Mouse (Mus musculus): Measurements from ENCODE around the gene Dynll1. TPM values are rescaled to one million over a fixed set of nuclear protein-coding genes. Genes with fewer than 3 reads are reported as not detected.
A peak's percentile ranks its signal among the peaks of the same experiment; 100 is the strongest.

Gene Dynll1
- total and polyA plus RNA-seq, 3 experiments, result 561 to 740 (median 736) TPM

DNA sequence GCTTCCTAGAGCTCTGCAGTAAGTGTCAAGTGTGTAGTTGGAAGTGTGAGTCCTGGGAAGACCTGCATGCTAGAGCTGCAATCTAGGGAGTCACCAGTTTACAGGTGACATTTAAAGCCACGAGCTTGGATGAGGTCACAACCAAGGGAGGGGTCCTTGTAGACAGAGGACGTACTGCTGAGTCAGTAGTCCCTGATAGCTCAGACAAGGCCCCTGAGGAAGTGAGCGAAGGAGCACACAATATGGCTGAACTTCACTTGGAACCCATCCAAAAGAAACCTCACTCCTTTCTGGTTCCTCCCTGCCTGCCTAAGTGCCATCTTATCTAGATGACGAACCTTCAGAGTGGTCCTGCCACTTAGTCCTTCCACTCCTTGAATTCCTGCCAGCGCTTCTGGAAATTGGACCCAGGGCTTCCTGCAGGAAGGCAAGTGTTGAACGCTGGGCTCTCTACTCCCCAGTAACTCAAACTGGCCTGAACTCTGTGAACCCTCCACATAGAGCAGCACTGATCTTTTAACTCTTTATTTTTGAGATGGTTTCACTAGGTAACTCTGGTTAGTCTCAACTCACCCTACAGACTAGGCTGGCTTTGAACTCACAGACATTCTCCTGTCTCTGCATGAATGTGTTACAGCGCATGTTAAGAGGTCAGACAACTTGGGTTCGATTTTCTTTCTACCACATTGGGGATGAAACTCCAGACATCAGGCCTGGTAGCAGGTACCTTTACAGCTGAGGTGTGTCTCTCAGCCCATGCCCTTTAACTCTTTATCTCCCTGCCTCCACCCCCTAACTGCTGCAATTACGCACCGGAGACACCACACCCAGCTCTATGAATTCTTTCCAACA lies 12.2 kb upstream of the Dynll1 start:
- Histone ChIP-seq H3K36me3 (ENCODE audit: control insufficient read depth in 1 of 2, insufficient read depth in 2 of 2, low read length in 2 of 2) (peaks cover 0 to 29% of the 10 kb centered on the region in 2 experiments; a peak in 2 of 4 replicates), H3K9me3 (replicated peaks; ENCODE audit: insufficient read depth, low read length) (no peaks in the 10 kb centered on the region), H3K9ac (ENCODE audit: control insufficient read depth, low read depth, low read length, poor library complexity, severe bottlenecking) (peak overlapping the region; percentile 65), H3K27me3 (ENCODE audit: control insufficient read depth in 1 of 2, insufficient read depth in 2 of 2, low read length in 2 of 2) (no peaks in the 10 kb centered on the region), H3K4me1 (ENCODE audit: control insufficient read depth in 1 of 2, insufficient read depth in 2 of 2, low read length in 2 of 2) (peaks cover 6 to 36% of the 10 kb centered on the region in 2 experiments), H3K27ac (ENCODE audit: control insufficient read depth, low read depth, low read length) (peak overlapping the region; percentile 97), H3K4me3 (ENCODE audit: control insufficient read depth in 1 of 2, insufficient read depth in 1 of 2, low read depth in 2 of 2, low read length in 2 of 2) (peak overlapping the region; percentile 42 to 43), H3K79me2 (ENCODE audit: control insufficient read depth, insufficient read depth, low read length, poor library complexity) (no peaks in the 10 kb centered on the region)
- DNase-seq (ENCODE audit: low read depth, low spot score), result peak; percentile 99
- TF ChIP-seq CHD2 (IDR thresholded peaks at IDR 0.05; ENCODE audit: low read length) (no peak; the same call in 1 of the 2 replicates), MAZ (IDR thresholded peaks at IDR 0.05; ENCODE audit: low read depth, low read length) (peak; percentile 84), SIN3A (IDR thresholded peaks at IDR 0.05; ENCODE audit: low read length) (peak; percentile 76), ELF1 (IDR thresholded peaks at IDR 0.05; ENCODE audit: low read depth, low read length) (peak; percentile 50; the same call in 1 of the 2 replicates), USF1 (IDR thresholded peaks at IDR 0.05; ENCODE audit: low read depth, low read length) (no peak), E2F4 (IDR thresholded peaks at IDR 0.05; ENCODE audit: borderline replicate concordance, low read depth, low read length) (peak; percentile 56; the same call in 1 of the 2 replicates), POLR2AphosphoS5 (IDR thresholded peaks at IDR 0.05; ENCODE audit: borderline replicate concordance, low read depth, low read length) (no peak), JUND (IDR thresholded peaks at IDR 0.05; ENCODE audit: low read depth, low read length) (no peak), ZNF384 (IDR thresholded peaks at IDR 0.05; ENCODE audit: low read depth, low read length) (peak; percentile 5; the same call in 1 of the 2 replicates), MYC (IDR thresholded peaks at IDR 0.05; ENCODE audit: low read depth, low read length) (peak; percentile 11), SMC3 (IDR thresholded peaks at IDR 0.05; ENCODE audit: low read depth, low read length) (no peak), KAT2A (conservative IDR thresholded peaks at IDR 0.05; ENCODE audit: low read depth, low read length) (0 out of 2 replicates have a peak, but pooled peaks have one; percentile 18), TAL1 (IDR thresholded peaks at IDR 0.05; ENCODE audit: low read length) (no peak), MAX (IDR thresholded peaks at IDR 0.05; ENCODE audit: low read length) (peak; percentile 73), NRF1 (IDR thresholded peaks at IDR 0.05; ENCODE audit: insufficient read depth, low read depth, low read length, poor library complexity, severe bottlenecking) (no peak), UBTF (IDR thresholded peaks at IDR 0.05; ENCODE audit: borderline replicate concordance, insufficient read depth, low read depth, low read length) (no peak), GATA1 (IDR thresholded peaks at IDR 0.05; ENCODE audit: low read depth, low read length) (peak; percentile 82), RAD21 (IDR thresholded peaks at IDR 0.05; ENCODE audit: low read depth, low read length) (no peak), ETS1 (IDR thresholded peaks at IDR 0.05; ENCODE audit: low read depth, low read length) (peak; percentile 99), ZMIZ1 (IDR thresholded peaks at IDR 0.05; ENCODE audit: low read depth, low read length) (peak; percentile 23; the same call in 1 of the 2 replicates), RCOR1 (IDR thresholded peaks at IDR 0.05; ENCODE audit: low read depth, low read length) (0 out of 2 replicates have a peak, but pooled peaks have one; percentile 27), BHLHE40 (IDR thresholded peaks at IDR 0.05; ENCODE audit: borderline replicate concordance, low read depth, low read length) (no peak), CTCF (IDR thresholded peaks at IDR 0.05 in 2 of 3, conservative IDR thresholded peaks at IDR 0.05 in 1 of 3; ENCODE audit: control insufficient read depth in 1 of 3, insufficient read depth in 1 of 3, low read depth in 2 of 3, low read length in 3 of 3, poor library complexity in 1 of 3, severe bottlenecking in 1 of 3) (no peak), EP300 (IDR thresholded peaks at IDR 0.05; ENCODE audit: low read depth in 1 of 2, low read length in 2 of 2) (peak; percentile 76 to 79), USF2 (IDR thresholded peaks at IDR 0.05; ENCODE audit: borderline replicate concordance in 1 of 2, insufficient read depth in 1 of 2, low read depth in 1 of 2, low read length in 2 of 2) (no peak), MEF2A (IDR thresholded peaks at IDR 0.05; ENCODE audit: extremely low read depth, insufficient replicate concordance, low read depth, low read length, poor library complexity, severe bottlenecking) (no peak), MYB (IDR thresholded peaks at IDR 0.05; ENCODE audit: low read depth, low read length) (peak; percentile 10; the same call in 1 of the 2 replicates), CHD1 (IDR thresholded peaks at IDR 0.05; ENCODE audit: low read depth, low read length) (peak; percentile 91), GABPA (IDR thresholded peaks at IDR 0.05; ENCODE audit: low read depth, low read length) (peak; percentile 88), NELFE (IDR thresholded peaks at IDR 0.05; ENCODE audit: low read depth, low read length) (peak; percentile 60), MXI1 (IDR thresholded peaks at IDR 0.05; ENCODE audit: low read depth, low read length) (peak; percentile 78), ZC3H11A (IDR thresholded peaks at IDR 0.05; ENCODE audit: low read depth, low read length) (no peak), ZKSCAN1 (IDR thresholded peaks at IDR 0.05; ENCODE audit: low read depth, low read length) (no peak; the same call in 1 of the 2 replicates), POLR2A (IDR thresholded peaks at IDR 0.05; ENCODE audit: control insufficient read depth in 1 of 2, insufficient read depth in 1 of 2, low read depth in 1 of 2, low read length in 2 of 2, poor library complexity in 1 of 2) (peak; percentile 34 to 62; a peak in 2 of 4 replicates), POLR2AphosphoS2 (IDR thresholded peaks at IDR 0.05; ENCODE audit: low read length) (peak; percentile 68)

All from MEL (cell line).